Mouse (Mus musculus): ENCODE data around the gene Snd1. TPM values are rescaled to one million over a fixed set of nuclear protein-coding genes. Genes with fewer than 3 reads are reported as not detected.

Snd1 gene
- polyA plus RNA-seq (2014; fragmentation: Nextera tagmentation; extraction: Ambion mirVana), result 120 and 124 TPM in 2 replicates

GRCm38 (mm10) chr6:28474839-28475238, at the start of gene Snd1:
Snd1 (plus strand) TSS chr6:28475139.
- 85% methylated on average over 5 of the region's 5 CpGs for WGBS

GRCm38 (mm10) chr6:28427096-28427839, 47.7 kb upstream of the Snd1 start, which contains the start of gene Fscn3:
Fscn3 (plus strand) TSS chr6:28427789.
- 78% methylated on average over 3 of the region's 3 CpGs for WGBS

More at GRCm38 (mm10) chr6:28474839-28475238, at the start of gene Snd1:
- H3K4me1 ChIP-seq (ENCODE audit: control insufficient read depth, insufficient read depth, low read length), result no peaks in the 10 kb centered on the region
- no peak within 1 kb of the TSS for H3K4me2 ChIP-seq (ENCODE audit: low read depth, severe bottlenecking)
- H3K4me3 ChIP-seq (ENCODE audit: low read depth, low read length), result no peak within 1 kb of the TSS
- no peak for DNase-seq (ENCODE audit: low spot score)
- no peak for ATAC-seq (ENCODE audit: insufficient number of reproducible peaks, low FRiP score, low TSS enrichment, low read depth)
- H3K27me3 ChIP-seq (ENCODE audit: control insufficient read depth, insufficient read depth, low read length), result no peaks in the 10 kb centered on the region
- no peaks in the 10 kb centered on the region for H3K36me3 ChIP-seq (ENCODE audit: control insufficient read depth, insufficient read depth, low read length)
- no peaks in the 10 kb centered on the region for H3K9me3 ChIP-seq (ENCODE audit: control insufficient read depth, low read length)
- H3K27ac ChIP-seq (replicated peaks; ENCODE audit: low read depth, low read length), result no peak within 1 kb of the TSS
- no peak within 1 kb of the TSS for H3K9ac ChIP-seq (ENCODE audit: low read length)

GRCm38 (mm10) chr6:28428290-28428689, 46.6 kb upstream of the Snd1 start, which contains the start of gene Gcc1:
Gcc1 (minus strand) TSS chr6:28428390.
- no peak within 1 kb of the TSS for H3K27ac ChIP-seq (replicated peaks; ENCODE audit: low read depth, low read length)
- ATAC-seq (ENCODE audit: insufficient number of reproducible peaks, low FRiP score, low TSS enrichment, low read depth) (no peak), DNase-seq (ENCODE audit: low spot score) (no peak)
- H3K9ac ChIP-seq (ENCODE audit: low read length), result no peak within 1 kb of the TSS
- H3K4me3 ChIP-seq (ENCODE audit: low read depth, low read length), result no peak within 1 kb of the TSS
- no peaks in the 10 kb centered on the region for H3K9me3 ChIP-seq (ENCODE audit: control insufficient read depth, low read length)
- no peaks in the 10 kb centered on the region for H3K4me1 ChIP-seq (ENCODE audit: control insufficient read depth, insufficient read depth, low read length)
- H3K4me2 ChIP-seq (ENCODE audit: low read depth, severe bottlenecking), result no peak within 1 kb of the TSS
- no peaks in the 10 kb centered on the region for H3K27me3 ChIP-seq (ENCODE audit: control insufficient read depth, insufficient read depth, low read length)
- WGBS, result 87% methylated on average over 3 of the region's 3 CpGs
- no peaks in the 10 kb centered on the region for H3K36me3 ChIP-seq (ENCODE audit: control insufficient read depth, insufficient read depth, low read length)

More at GRCm38 (mm10) chr6:28427096-28427839, 47.7 kb upstream of the Snd1 start, which contains the start of gene Fscn3:
- Histone ChIP-seq H3K4me3 (ENCODE audit: low read depth, low read length) (no peak within 1 kb of the TSS), H3K27me3 (ENCODE audit: control insufficient read depth, insufficient read depth, low read length) (no peaks in the 10 kb centered on the region), H3K4me1 (ENCODE audit: control insufficient read depth, insufficient read depth, low read length) (no peaks in the 10 kb centered on the region), H3K36me3 (ENCODE audit: control insufficient read depth, insufficient read depth, low read length) (no peaks in the 10 kb centered on the region), H3K4me2 (ENCODE audit: low read depth, severe bottlenecking) (no peak within 1 kb of the TSS), H3K9me3 (ENCODE audit: control insufficient read depth, low read length) (no peaks in the 10 kb centered on the region), H3K27ac (replicated peaks; ENCODE audit: low read depth, low read length) (no peak within 1 kb of the TSS), H3K9ac (ENCODE audit: low read length) (no peak within 1 kb of the TSS)
- ATAC-seq (ENCODE audit: insufficient number of reproducible peaks, low FRiP score, low TSS enrichment, low read depth) (no peak), DNase-seq (ENCODE audit: low spot score) (no peak)

- H3K4me2 ChIP-seq (ENCODE audit: low read depth, severe bottlenecking), result no peak overlapping the region
- no peak overlapping the region for H3K27ac ChIP-seq (replicated peaks; ENCODE audit: low read depth, low read length)
- no peaks in the 10 kb centered on the region for H3K27me3 ChIP-seq (ENCODE audit: control insufficient read depth, insufficient read depth, low read length)
- H3K4me3 ChIP-seq (ENCODE audit: low read depth, low read length), result no peak overlapping the region
- no peaks in the 10 kb centered on the region for H3K4me1 ChIP-seq (ENCODE audit: control insufficient read depth, insufficient read depth, low read length)
- no peak for ATAC-seq (ENCODE audit: insufficient number of reproducible peaks, low FRiP score, low TSS enrichment, low read depth)
- no peak overlapping the region for H3K9ac ChIP-seq (ENCODE audit: low read length)
- no peaks in the 10 kb centered on the region for H3K9me3 ChIP-seq (ENCODE audit: control insufficient read depth, low read length)
- DNase-seq (ENCODE audit: low spot score), result no peak
- no peaks in the 10 kb centered on the region for H3K36me3 ChIP-seq (ENCODE audit: control insufficient read depth, insufficient read depth, low read length)
- WGBS, result 84% methylated on average over 11 of the region's 11 CpGs
Measured at GRCm38 (mm10) chr6:28429870-28430269, 45.1 kb upstream of the Snd1 start.

- no peaks in the 10 kb centered on the region for H3K36me3 ChIP-seq (ENCODE audit: control insufficient read depth, insufficient read depth, low read length)
- H3K4me2 ChIP-seq (ENCODE audit: low read depth, severe bottlenecking), result no peak overlapping the region
- H3K9me3 ChIP-seq (ENCODE audit: control insufficient read depth, low read length), result no peaks in the 10 kb centered on the region
- H3K27me3 ChIP-seq (ENCODE audit: control insufficient read depth, insufficient read depth, low read length), result no peaks in the 10 kb centered on the region
- no peak overlapping the region for H3K9ac ChIP-seq (ENCODE audit: low read length)
- no peak overlapping the region for H3K4me3 ChIP-seq (ENCODE audit: low read depth, low read length)
- no peak overlapping the region for H3K27ac ChIP-seq (replicated peaks; ENCODE audit: low read depth, low read length)
- WGBS, result 73% methylated on average over 10 of the region's 10 CpGs
- no peaks in the 10 kb centered on the region for H3K4me1 ChIP-seq (ENCODE audit: control insufficient read depth, insufficient read depth, low read length)
- DNase-seq (ENCODE audit: low spot score), result no peak
- ATAC-seq (ENCODE audit: insufficient number of reproducible peaks, low FRiP score, low TSS enrichment, low read depth), result no peak; the same call in 1 of the 2 replicates
Measured at GRCm38 (mm10) chr6:28430795-28431537, 44.0 kb upstream of the Snd1 start.

GRCm38 (mm10) chr6:28431538-28431855, 43.4 kb upstream of the Snd1 start:
- Histone ChIP-seq H3K4me1 (ENCODE audit: control insufficient read depth, insufficient read depth, low read length) (no peaks in the 10 kb centered on the region), H3K4me2 (ENCODE audit: low read depth, severe bottlenecking) (no peak overlapping the region), H3K9me3 (ENCODE audit: control insufficient read depth, low read length) (no peaks in the 10 kb centered on the region), H3K36me3 (ENCODE audit: control insufficient read depth, insufficient read depth, low read length) (no peaks in the 10 kb centered on the region), H3K27ac (replicated peaks; ENCODE audit: low read depth, low read length) (no peak overlapping the region), H3K9ac (ENCODE audit: low read length) (no peak overlapping the region), H3K27me3 (ENCODE audit: control insufficient read depth, insufficient read depth, low read length) (no peaks in the 10 kb centered on the region), H3K4me3 (ENCODE audit: low read depth, low read length) (no peak overlapping the region)
- WGBS, result 78% methylated on average over 6 of the region's 6 CpGs
- DNase-seq (ENCODE audit: low spot score) (no peak), ATAC-seq (ENCODE audit: insufficient number of reproducible peaks, low FRiP score, low TSS enrichment, low read depth) (no peak)

GRCm38 (mm10) chr6:28447937-28448336, 27.0 kb upstream of the Snd1 start:
- peaks cover 25% of the 10 kb centered on the region for H3K27me3 ChIP-seq (ENCODE audit: control insufficient read depth, insufficient read depth, low read length)
- H3K9me3 ChIP-seq (ENCODE audit: control insufficient read depth, low read length), result no peaks in the 10 kb centered on the region
- no peak overlapping the region for H3K4me3 ChIP-seq (ENCODE audit: low read depth, low read length)
- no peak for ATAC-seq (ENCODE audit: insufficient number of reproducible peaks, low FRiP score, low TSS enrichment, low read depth)
- no peak overlapping the region for H3K9ac ChIP-seq (ENCODE audit: low read length)
- no peak for DNase-seq (ENCODE audit: low spot score)
- 0 out of 2 replicates have a peak, but pooled peaks cover 4% of the 10 kb centered on the region for H3K4me1 ChIP-seq (ENCODE audit: control insufficient read depth, insufficient read depth, low read length)
- WGBS, result 81% methylated on average over 7 of the region's 7 CpGs
- no peak overlapping the region for H3K4me2 ChIP-seq (ENCODE audit: low read depth, severe bottlenecking)
- no peaks in the 10 kb centered on the region for H3K36me3 ChIP-seq (ENCODE audit: control insufficient read depth, insufficient read depth, low read length)
- no peak overlapping the region for H3K27ac ChIP-seq (replicated peaks; ENCODE audit: low read depth, low read length)

GRCm38 (mm10) chr6:28449253-28449652, 25.7 kb upstream of the Snd1 start, which contains the start of gene Pax4:
Pax4 (minus strand) TSS chr6:28449353.
- H3K27ac ChIP-seq (replicated peaks; ENCODE audit: low read depth, low read length), result no peak within 1 kb of the TSS

More at GRCm38 (mm10) chr6:28449253-28449652, 25.7 kb upstream of the Snd1 start, which contains the start of gene Pax4:
- H3K4me1 ChIP-seq (ENCODE audit: control insufficient read depth, insufficient read depth, low read length), result 0 out of 2 replicates have a peak, but pooled peaks cover 4% of the 10 kb centered on the region
- no peak within 1 kb of the TSS for H3K4me3 ChIP-seq (ENCODE audit: low read depth, low read length)
- H3K36me3 ChIP-seq (ENCODE audit: control insufficient read depth, insufficient read depth, low read length), result no peaks in the 10 kb centered on the region
- 75% methylated on average over 2 of the region's 2 CpGs for WGBS
- H3K9ac ChIP-seq (ENCODE audit: low read length), result no peak within 1 kb of the TSS
- no peak for DNase-seq (ENCODE audit: low spot score)
- peaks cover 25% of the 10 kb centered on the region for H3K27me3 ChIP-seq (ENCODE audit: control insufficient read depth, insufficient read depth, low read length)
- no peak within 1 kb of the TSS for H3K4me2 ChIP-seq (ENCODE audit: low read depth, severe bottlenecking)
- ATAC-seq (ENCODE audit: insufficient number of reproducible peaks, low FRiP score, low TSS enrichment, low read depth), result no peak
- H3K9me3 ChIP-seq (ENCODE audit: control insufficient read depth, low read length), result no peaks in the 10 kb centered on the region
